Mouse (Mus musculus) embryo, embryonic 11.5 days (tissue): ENCODE measurements around the gene Arhgap29.

Experiments used
- DNase-seq: peaks from one replicate; pipeline ENCODE4 v3.0.0-alpha.2; 2012; ENCODE audit warnings: low read depth, low spot score

The Arhgap29 gene

DNA sequence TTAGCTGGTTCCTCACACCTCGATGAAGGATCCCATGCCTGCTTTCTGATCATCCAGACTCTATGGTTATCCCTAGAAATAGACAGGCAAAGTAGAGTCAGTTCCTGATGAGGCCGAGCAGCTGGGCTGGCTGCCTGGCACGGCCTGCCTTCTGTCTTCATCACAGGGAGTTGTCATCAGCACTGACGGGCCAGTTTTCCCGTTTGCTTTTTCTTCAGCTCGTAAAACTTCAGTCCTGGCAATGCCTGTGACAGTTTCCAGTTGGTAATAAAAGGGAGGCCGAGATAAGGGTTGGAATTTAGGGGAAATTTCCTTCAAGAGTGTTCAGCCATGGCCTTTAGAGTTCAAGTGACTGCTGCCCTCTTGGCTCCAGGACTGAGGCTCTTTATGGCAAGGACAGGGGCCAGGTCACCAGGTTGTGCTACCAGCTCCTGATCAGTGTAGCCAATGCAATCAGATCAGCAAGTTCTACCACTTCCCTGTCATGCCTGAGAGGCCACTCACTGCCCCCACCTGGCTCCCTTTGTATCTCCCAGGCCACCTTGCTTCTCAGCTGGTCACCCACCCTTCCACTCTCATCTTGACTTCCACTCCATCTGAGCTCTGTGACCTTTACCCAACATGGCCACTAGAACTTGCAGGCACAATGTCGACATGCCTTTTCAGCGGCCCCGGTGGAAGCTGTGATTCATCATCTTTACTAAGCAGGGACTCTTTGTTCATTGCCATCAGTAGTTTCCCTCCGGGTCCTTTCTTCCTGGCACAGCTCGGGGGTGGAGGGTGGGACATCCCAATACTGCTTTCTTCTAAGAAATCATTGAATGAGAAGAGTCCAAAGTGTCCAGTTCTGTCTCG, 112.4 kb downstream of the Arhgap29 start:
- no peak for DNase-seq
